Mouse (Mus musculus): ENCODE data around the gene Wfs1.
"Not testable (repeated sequence)": the region's sequence is repeated elsewhere in the genome, so short reads cannot be mapped to it uniquely, and the experiment has no call there.

Wfs1 gene

GRCm38 (mm10) chr5:36988781-36989624 is at the start of gene Wfs1:
TSS of gene Wfs1 (minus strand) at chr5:36989205.
- peak; percentile 98 for DNase-seq (ENCODE audit: low read depth, low spot score)

DNA sequence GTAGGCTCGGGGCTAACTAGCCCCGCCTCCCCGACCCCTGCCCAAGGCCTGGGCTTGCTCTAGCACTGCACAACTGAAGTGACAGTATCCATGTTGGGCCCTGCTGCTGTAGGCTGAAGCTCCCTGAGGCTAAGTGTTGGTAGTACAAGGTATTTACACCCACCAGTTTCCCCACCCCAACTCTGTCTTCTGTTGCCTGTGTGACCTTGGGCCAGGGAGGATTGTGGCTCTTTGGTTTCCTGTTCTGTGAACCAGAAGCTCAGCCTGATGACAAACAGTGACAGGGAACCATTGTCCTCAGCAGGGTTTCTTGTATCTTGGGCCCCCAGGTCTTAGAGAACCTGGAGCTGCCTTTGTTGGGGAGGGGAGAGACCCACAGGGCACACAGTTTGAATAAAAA is 47.9 kb upstream of the Wfs1 start:
- DNase-seq (ENCODE audit: low read depth, low spot score), result no peak

DNA sequence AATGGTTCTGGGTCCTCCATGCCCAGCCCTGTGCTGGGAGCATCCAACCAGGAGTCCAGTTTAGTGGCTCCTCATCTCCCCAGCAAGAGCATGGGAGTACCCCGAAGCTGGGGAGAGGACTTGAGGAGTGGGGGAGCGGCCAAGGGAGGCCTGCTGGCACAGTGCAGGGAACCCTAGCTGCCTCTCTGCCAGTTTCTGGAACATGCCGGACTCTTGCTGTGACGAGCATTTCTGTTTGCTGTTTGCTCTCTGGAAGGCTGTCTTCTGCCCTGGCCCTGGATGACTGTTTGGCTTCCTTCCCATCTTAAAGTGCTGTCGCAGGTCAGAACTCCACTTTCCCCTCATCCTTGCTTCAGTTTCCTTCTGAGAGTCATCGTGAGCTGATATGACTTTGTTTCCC is 46.9 kb upstream of the Wfs1 start:
- DNase-seq (ENCODE audit: low read depth, low spot score), result no peak

GRCm38 (mm10) chr5:37035192-37035591 is 46.2 kb upstream of the Wfs1 start:
- DNase-seq (ENCODE audit: low read depth, low spot score), result no peak

DNA sequence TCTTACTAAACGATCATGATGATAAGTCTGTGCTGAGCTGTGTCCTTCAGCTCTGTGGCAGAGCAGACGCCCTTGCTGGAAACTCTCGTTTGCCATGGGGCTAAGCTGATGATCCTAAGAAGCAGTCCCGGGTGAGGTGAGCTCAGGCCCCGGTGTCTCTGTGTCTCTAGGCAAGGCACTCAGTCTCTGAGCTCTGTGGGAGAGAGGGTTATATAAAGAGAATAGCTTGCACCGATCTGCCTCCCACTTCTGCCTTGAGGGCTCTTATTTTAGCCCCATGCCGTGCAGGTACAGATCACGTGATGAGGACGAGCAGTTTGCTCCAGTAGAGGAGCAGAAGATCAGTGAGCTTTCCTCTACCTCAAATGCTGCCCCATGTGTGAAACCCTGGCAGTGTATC is 41.7 kb upstream of the Wfs1 start:
- no peak for DNase-seq (ENCODE audit: low read depth, low spot score)

DNA sequence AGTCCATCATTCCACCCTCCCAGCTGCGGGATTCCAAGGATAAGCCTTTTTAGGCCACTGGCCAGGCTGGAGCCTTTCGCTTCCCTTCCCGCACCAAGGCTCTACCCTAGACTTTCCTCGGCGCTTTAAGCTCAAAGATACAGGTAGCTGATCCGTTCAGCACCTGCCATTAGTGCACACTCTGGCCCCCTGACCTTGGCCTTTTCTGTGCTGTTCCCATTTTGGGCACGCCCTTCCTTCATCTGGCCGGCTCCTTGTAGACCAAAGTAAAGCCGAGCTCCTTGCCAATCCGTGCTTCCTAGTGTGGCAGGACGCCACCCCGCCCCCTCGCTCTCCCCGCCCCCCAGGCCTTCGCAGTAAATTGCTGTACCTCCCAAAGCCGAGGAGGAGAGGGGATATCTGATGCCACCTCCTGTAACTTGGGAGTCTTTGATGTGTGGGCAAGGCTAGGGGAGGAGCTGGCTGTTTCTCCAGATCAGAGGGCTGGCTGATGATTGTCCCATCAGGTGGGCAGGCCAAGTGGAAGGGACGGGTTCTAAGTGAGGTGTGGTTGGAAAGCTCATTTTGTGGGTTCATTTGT is 40.4 kb upstream of the Wfs1 start:
- DNase-seq (ENCODE audit: low read depth, low spot score), result no peak

- DNase-seq (ENCODE audit: low read depth, low spot score), result no peak
These were observed 39.7 kb upstream of the Wfs1 start for GRCm38 (mm10) chr5:37028486-37029311.

GRCm38 (mm10) chr5:37028104-37028485 is 39.1 kb upstream of the Wfs1 start:
- DNase-seq (ENCODE audit: low read depth, low spot score), result peak; percentile 59

- no peak for DNase-seq (ENCODE audit: low read depth, low spot score)
These were observed 38.7 kb upstream of the Wfs1 start for GRCm38 (mm10) chr5:37027701-37028100.

DNA sequence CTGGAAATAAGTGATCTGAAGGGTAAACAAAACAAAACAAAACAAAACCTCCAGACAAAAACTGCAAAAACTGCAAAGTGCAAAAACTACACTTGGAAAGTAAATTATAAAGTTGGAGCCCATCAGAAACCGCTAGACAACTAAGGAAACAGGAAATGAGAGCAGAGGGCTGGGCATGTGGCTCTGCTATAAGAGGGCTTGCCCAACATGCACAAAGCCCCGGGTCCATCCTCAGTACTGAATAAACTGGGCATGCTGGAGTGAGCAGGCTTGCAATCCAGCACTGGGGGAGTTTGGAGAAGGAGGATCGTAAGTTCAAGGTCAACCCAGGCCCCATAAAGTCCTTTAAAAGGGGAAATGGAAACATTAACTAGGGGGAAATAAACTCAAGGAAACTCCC is 28.2 kb upstream of the Wfs1 start:
- peak; percentile 39 for DNase-seq (ENCODE audit: low read depth, low spot score)

DNA sequence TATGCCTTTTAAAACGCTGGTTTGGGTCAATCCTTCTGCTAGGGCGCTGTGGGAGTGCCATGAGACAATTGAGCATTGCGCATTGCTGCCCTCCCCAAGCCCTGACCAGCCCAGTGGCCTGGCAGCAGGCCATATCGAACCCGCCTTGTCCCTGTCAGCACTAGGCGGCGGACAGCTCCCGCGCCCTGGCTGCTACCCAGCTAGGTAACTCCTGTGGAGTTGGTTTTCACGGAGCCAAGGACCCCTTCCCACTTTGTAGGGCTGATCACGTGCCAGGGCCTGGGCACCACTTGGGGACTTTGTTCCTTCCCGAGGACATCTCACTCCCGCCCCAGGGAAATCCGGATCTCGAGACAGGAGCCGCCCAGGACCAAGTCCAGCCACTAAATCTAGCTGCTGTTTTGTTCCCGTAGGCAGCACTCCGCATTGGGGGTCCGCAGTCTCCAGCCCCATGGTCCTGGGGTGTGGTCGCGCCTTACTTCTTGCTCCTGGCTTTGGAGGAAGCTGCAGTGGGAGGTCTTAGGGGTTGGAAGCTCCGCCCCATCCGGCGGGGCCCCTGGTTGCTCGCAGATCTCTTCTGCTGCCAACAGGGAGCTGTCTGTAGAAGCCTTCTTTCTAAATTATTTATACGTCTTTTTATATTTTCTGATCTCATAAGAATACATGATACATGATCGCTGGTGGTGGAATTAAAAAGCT is 26.8 kb upstream of the Wfs1 start:
- no peak for DNase-seq (ENCODE audit: low read depth, low spot score)

DNA sequence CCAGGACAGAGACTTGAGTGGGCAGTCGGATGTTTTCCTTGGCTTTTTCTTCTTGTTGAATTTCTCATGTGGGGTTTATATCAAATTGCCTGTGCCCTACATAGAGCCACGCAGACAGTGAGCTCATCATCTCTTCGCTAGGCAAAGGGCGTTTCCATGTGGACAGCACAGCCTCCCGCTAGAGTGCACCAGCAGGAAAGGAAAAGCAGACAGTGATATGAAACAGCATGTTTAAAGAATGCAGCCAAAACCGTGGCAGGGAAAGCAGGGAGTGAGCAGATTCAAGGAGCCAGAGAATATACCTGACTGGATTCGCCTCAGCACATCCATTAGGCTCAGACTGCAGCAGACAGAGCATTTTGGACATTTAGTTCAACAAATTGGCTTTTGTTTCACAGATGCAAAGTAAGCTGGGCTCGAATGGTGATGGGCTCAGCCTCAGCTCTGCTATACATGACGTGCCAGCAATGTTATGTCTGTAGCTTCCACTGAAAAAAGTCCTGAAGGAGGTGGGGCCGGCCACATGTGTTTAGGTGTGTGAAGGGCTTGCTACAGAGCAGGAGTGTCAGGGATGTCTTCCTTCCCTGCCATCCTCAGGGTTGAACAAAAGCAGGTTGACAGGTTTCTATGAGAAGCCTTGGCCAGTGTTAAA is 21.8 kb upstream of the Wfs1 start:
- DNase-seq (ENCODE audit: low read depth, low spot score), result no peak

DNA sequence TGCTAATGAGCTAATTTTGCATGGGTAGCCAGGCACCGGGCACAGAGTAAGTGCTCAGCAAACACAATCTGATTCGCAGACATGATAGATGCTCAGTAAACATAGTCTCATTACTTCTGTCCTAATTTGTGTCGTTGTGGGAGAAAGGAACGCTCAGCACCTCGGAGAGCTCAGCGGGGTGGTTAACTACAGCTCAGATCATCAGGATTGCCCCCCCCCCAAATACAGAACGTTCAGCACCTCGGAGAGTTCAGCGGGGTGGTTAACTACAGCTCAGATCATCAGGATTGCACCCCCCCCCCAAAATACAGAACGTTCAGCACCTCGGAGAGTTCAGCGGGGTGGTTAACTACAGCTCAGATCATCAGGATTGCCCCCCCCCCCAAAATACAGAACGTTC is 20.8 kb upstream of the Wfs1 start:
- DNase-seq (ENCODE audit: low read depth, low spot score), result not testable (repeated sequence)

GRCm38 (mm10) chr5:37002001-37002400 is 13.0 kb upstream of the Wfs1 start:
- peak; percentile 60 for DNase-seq (ENCODE audit: low read depth, low spot score)

- no peak for DNase-seq (ENCODE audit: low read depth, low spot score)
These were observed 12.0 kb upstream of the Wfs1 start for GRCm38 (mm10) chr5:37001002-37001401.

GRCm38 (mm10) chr5:36997996-36998395 is 9.0 kb upstream of the Wfs1 start:
- no peak for DNase-seq (ENCODE audit: low read depth, low spot score)

DNA sequence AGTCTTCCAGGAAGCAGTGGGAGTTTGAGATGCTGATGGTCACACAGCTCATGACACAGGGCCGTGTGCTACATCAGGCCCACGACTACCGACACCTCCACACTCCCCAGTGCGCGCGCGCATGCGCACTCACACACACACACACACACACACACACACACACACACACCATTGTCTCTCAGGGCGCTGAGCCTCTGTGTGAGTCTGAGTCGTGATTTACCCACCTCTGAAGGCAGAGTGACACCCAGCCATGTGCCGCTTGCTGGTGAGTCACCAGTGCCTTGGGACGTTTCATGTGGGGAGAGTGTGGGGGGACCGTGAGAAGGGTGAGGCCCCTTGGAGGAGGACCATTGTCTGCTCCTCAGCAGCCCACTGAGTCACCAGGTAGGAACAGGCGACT is 7.4 kb upstream of the Wfs1 start:
- no peak for DNase-seq (ENCODE audit: low read depth, low spot score)

- DNase-seq (ENCODE audit: low read depth, low spot score), result no peak
These were observed 1.8 kb upstream of the Wfs1 start for GRCm38 (mm10) chr5:36990631-36991350.

DNA sequence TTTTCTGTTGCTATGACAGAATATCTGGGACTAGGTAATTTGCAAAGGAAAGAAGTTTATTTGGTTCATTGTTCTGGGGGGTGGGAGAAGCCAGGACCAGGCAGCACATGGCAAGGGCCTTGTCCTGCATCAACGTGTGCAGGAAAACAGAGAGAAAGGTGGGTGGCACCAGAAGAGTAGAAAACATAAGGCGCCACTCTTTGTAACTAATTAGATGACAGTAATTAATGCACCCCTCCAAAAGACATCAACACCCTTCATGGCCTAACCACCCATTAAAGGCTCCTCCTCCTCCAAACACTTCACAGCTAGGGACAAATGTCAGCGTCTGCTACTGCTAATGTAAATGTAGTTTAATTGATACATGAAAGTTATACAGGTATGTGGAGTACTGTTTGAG is 1.2 kb upstream of the Wfs1 start:
- DNase-seq (ENCODE audit: low read depth, low spot score), result no peak

DNA sequence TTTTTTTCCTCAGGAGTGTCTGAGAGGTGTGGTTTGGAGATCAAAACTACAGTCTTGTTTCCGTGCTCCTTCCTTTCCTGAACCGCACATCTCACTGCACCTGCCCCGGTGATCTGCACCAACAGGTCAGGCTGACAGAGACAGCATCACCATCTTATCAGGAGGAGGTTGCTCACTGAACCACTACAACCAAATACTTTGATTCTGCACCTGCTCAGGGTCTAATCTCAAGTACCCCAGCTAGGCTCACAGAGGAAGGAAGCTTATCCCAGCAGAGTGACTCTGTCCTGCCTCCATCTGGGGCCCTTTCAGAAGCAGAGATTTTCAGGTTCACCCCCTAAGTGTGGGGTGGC is 596 bp upstream of the Wfs1 start:
- DNase-seq (ENCODE audit: low read depth, low spot score), result no peak

Data from A20 (cell line).